Mouse (Mus musculus) ovary, postnatal 36 days (tissue): Measurements from ENCODE around the gene Slc9a3r1.

ENCODE experiments used
- DNase-seq: peaks from one replicate; pipeline ENCODE4 v3.0.0; 2022; ENCODE audit warnings: low spot score, mixed read lengths

The Slc9a3r1 gene

GRCm38 (mm10) chr11:115226811-115227491 is 63.8 kb downstream of the Slc9a3r1 start:
- no peak for DNase-seq

GRCm38 (mm10) chr11:115227640-115228039 is 64.5 kb downstream of the Slc9a3r1 start:
- DNase-seq, result no peak

GRCm38 (mm10) chr11:115228430-115228829 is 65.3 kb downstream of the Slc9a3r1 start:
- no peak for DNase-seq

GRCm38 (mm10) chr11:115229021-115229930 is 66.1 kb downstream of the Slc9a3r1 start:
- no peak for DNase-seq
